Mouse (Mus musculus): Measurements from ENCODE around the gene Cbx5.

- TF ChIP-seq CTCF (IDR thresholded peaks at IDR 0.05; ENCODE audit: insufficient read depth, low read depth, low read length) (no peak), POLR2A (IDR thresholded peaks at IDR 0.05; ENCODE audit: insufficient read depth, low read depth, low read length) (no peak)
Observed at GRCm38 (mm10) chr15:103264794-103265193, 25.2 kb upstream of the Cbx5 start.

Data from olfactory bulb, adult 2 months (tissue).